Mouse (Mus musculus) liver, adult 2 months (tissue): ENCODE measurements around the gene Pifo.

Source experiments
- CTCF ChIP-seq: fragments of 200-500 bp; IDR thresholded peaks from 2 replicates; pipeline ENCODE4 v1.5.1; 2011; ENCODE audit warnings: low read depth, low read length, control low read depth
- POLR2A ChIP-seq: fragments of 200-500 bp; IDR thresholded peaks from 2 replicates; pipeline ENCODE4 v1.6.1; 2011; ENCODE audit warnings: low read length, control low read depth; ENCODE audit not compliant: insufficient read depth; ENCODE audit errors: extremely low read depth

DNA sequence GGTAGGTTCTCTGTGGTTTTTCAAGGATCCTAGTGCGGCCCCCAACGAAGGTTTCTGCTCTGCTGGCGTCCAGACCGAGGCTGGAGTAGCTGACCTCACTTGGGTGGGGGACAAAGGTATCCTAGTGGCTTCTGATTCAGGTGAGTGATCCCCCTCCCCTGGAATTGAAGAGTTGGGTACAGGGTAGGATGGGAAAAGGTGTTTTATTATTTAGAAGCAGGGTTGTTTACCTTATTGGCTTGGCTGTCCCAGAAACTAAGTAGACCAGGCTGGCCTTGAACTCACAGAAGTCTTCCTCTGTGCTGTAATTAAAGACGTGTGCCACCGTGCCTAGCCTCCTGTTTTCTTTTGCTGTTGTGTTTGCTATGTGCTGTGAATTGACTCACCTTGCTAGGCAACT, 54.4 kb downstream of the Pifo start, which contains the start of gene Atp5f1:
- no peak for TF ChIP-seq CTCF
- no peak for TF ChIP-seq POLR2A
